Mouse (Mus musculus) ES-Bruce4 (cell line): ENCODE measurements around the gene Ccdc162.

Experiments used
- EP300 ChIP-seq: IDR thresholded peaks from 2 replicates; pipeline ENCODE4 v1.6.1; 2011; ENCODE audit warnings: low read depth, low read length; ENCODE audit not compliant: insufficient read depth
- POLR2A ChIP-seq: IDR thresholded peaks from one replicate; pipeline ENCODE4 v1.8.1; 2011; ENCODE audit warnings: low read length; ENCODE audit not compliant: insufficient read depth

GRCm38 (mm10) chr10:41677396-41677795 lies 39.0 kb downstream of the Ccdc162 start:
- TF ChIP-seq EP300 (no peak), POLR2A (no peak)
